Mouse (Mus musculus) small intestine, adult 2 months (tissue): ENCODE data around the gene Tmem19. TPM values are rescaled to one million over a fixed set of nuclear protein-coding genes. Genes with fewer than 3 reads are reported as not detected.
"Not testable (repeated sequence)": the region's sequence is repeated elsewhere in the genome, so short reads cannot be mapped to it uniquely, and the experiment has no call there.

Experiments used
- H3K27ac ChIP-seq: fragments of 200-500 bp; 2 replicates; pipeline ENCODE4 v1.5.1; 2012; ENCODE audit warnings: low read depth, low read length, control low read depth, inconsistent platforms; ENCODE audit not compliant: insufficient read depth
- H3K27me3 ChIP-seq: fragments of 200-500 bp; 2 replicates; pipeline ENCODE4 v1.6.1; 2012; ENCODE audit warnings: mild to moderate bottlenecking, moderate library complexity, low read length, inconsistent platforms; ENCODE audit not compliant: control insufficient read depth, insufficient read depth
- H3K36me3 ChIP-seq: fragments of 200-500 bp; 2 replicates; pipeline ENCODE4 v1.6.1; 2012; ENCODE audit warnings: mild to moderate bottlenecking, low read length, control low read depth, inconsistent platforms; ENCODE audit not compliant: control insufficient read depth, insufficient read depth
- H3K4me1 ChIP-seq: fragments of 200-500 bp; 2 replicates; pipeline ENCODE4 v1.6.1; 2012; ENCODE audit warnings: low read length, inconsistent platforms, mixed read lengths; ENCODE audit not compliant: control insufficient read depth, insufficient read depth, insufficient read length
- H3K4me3 ChIP-seq: fragments of 200-500 bp; 2 replicates; pipeline ENCODE4 v1.5.1; 2012; ENCODE audit warnings: low read depth, mild to moderate bottlenecking, control low read depth, inconsistent platforms, low read length, moderate library complexity
- CTCF ChIP-seq: fragments of 200-500 bp; IDR thresholded peaks from 2 replicates; pipeline ENCODE4 v1.5.1; 2012; ENCODE audit warnings: low read depth, mild to moderate bottlenecking, control low read depth, inconsistent platforms, low read length, moderate library complexity, mixed read lengths; ENCODE audit not compliant: insufficient replicate concordance, insufficient read length; ENCODE audit errors: extremely low read depth
- POLR2A ChIP-seq: fragments of 200-500 bp; IDR thresholded peaks from 2 replicates; pipeline ENCODE4 v1.6.1; 2012; ENCODE audit warnings: low read depth, mild to moderate bottlenecking, control low read depth, inconsistent platforms, low read length, moderate library complexity
- WGBS: fragments of 180-500 bp; shearing (Covaris S2); methylation state at CpG from one replicate; pipeline ENCODE4 v1.1.7; 2018; 5-methylcytosine and 5-hydroxymethylcytosine counted together
- polyA plus RNA-seq: library from polyadenylated mRNA; depleted of rRNA; stranded (reverse); fragments of >200 nt; gene quantifications from 2 replicates; pipeline ENCODE4 v1.2.3, GENCODE M21; 2012

Tmem19 gene
- polyA plus RNA-seq, 1 experiment = 29.9 TPM

DNA sequence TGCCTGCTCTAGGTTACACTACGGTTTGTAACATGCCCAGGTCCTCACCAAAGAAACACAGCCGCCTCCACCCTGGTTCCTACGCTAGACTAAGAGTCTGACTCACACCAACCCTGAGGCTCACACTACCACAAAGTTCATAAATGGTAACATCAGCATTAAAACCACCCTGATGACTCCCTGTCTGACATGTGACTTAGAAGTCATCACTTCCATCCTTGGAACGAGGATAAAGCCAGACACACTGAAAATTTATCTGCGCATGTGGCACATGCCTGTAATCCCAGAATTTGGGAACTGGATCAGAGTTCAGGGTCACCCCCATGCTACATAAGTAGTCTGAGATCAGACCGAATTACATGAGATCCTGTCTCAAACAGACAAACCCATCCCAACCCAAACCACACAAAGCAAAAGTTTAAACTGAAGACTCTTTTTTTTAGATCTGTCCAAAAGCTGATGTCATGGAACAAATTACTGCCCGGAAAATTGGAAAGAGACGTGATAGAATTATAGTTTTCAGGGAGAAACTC lies 29.8 kb downstream of the Tmem19 start:
- no peak for TF ChIP-seq CTCF
- no peak for TF ChIP-seq POLR2A
- H3K36me3 ChIP-seq = no peaks in the 10 kb centered on the region
- peaks cover 2% of the 10 kb centered on the region; the same call in 1 of the 2 replicates for H3K4me1 ChIP-seq
- 80% methylated on average over 8 of the region's 8 CpGs for WGBS
- no peaks in the 10 kb centered on the region for H3K27me3 ChIP-seq
- H3K27ac ChIP-seq = no peak overlapping the region
- no peak overlapping the region for H3K4me3 ChIP-seq

GRCm38 (mm10) chr10:115329010-115329530 lies 33.2 kb downstream of the Tmem19 start:
- 62% methylated on average over 3 of the region's 3 CpGs for WGBS
- H3K4me1 ChIP-seq = peaks cover 2% of the 10 kb centered on the region; the same call in 1 of the 2 replicates
- TF ChIP-seq CTCF (no peak), POLR2A (no peak)
- H3K27me3 ChIP-seq = no peaks in the 10 kb centered on the region
- H3K4me3 ChIP-seq = no peak overlapping the region
- H3K36me3 ChIP-seq = no peaks in the 10 kb centered on the region
- H3K27ac ChIP-seq = no peak overlapping the region

- TF ChIP-seq CTCF = no peak
- TF ChIP-seq POLR2A = no peak
- Histone ChIP-seq H3K4me3 (no peak overlapping the region), H3K4me1 (peaks cover 2% of the 10 kb centered on the region; the same call in 1 of the 2 replicates), H3K27ac (peak overlapping the region; percentile 31; the same call in 1 of the 2 replicates), H3K27me3 (no peaks in the 10 kb centered on the region), H3K36me3 (no peaks in the 10 kb centered on the region)
- WGBS = 66% methylated on average over 6 of the region's 6 CpGs
Measured at GRCm38 (mm10) chr10:115328514-115328913, 33.8 kb downstream of the Tmem19 start.

GRCm38 (mm10) chr10:115323295-115323694 lies 39.0 kb downstream of the Tmem19 start:
- Histone ChIP-seq H3K27ac (no peak overlapping the region), H3K4me1 (no peaks in the 10 kb centered on the region), H3K4me3 (no peak overlapping the region), H3K36me3 (no peaks in the 10 kb centered on the region), H3K27me3 (no peaks in the 10 kb centered on the region)
- 7% methylated on average over 6 of the region's 6 CpGs for WGBS
- TF ChIP-seq CTCF (peak; percentile 81; the same call in 1 of the 2 replicates), POLR2A (no peak)

DNA sequence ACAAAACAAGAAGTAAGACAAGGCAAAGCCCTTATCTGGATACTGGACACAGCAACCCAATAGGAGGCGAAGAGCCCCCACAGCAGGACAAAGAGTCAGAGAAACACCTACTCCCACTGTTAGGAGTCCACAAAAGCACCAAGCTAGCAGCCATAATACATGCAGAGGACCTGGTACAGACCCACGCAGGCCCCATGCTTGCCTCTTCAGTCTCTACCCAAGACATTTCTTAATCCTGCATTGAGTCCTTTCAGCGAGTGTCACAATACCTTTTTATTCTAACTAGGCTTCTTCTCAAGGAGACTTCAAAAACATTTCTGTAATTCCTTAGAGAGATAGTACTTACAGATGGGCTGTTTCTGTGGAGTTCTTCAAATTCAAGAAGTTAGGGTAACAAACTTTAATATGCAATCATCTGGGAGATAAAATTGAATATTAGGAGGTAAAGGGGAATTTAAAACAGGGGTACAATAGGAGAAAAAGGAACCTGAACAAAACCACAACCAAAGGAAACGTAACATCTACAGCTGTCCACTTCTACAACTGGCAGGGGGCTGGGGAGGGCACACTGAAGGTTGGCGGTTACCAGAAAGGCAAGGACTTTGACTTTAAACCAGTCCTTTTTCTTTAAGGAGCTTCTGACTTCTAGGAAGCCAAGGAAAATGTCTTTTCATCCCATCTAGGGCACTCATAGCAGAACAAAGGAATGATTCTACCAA lies 40.8 kb downstream of the Tmem19 start:
- H3K27me3 ChIP-seq = no peaks in the 10 kb centered on the region
- 88% methylated on average over 5 of the region's 5 CpGs for WGBS
- H3K27ac ChIP-seq = no peak overlapping the region
- H3K4me1 ChIP-seq = no peaks in the 10 kb centered on the region
- no peaks in the 10 kb centered on the region for H3K36me3 ChIP-seq
- H3K4me3 ChIP-seq = no peak overlapping the region
- TF ChIP-seq POLR2A = no peak

- not testable (repeated sequence) for H3K27ac ChIP-seq, H3K4me3 ChIP-seq, H3K36me3 ChIP-seq, H3K27me3 ChIP-seq, H3K4me1 ChIP-seq
- 53% methylated on average over 3 of the region's 3 CpGs for WGBS
Measured at GRCm38 (mm10) chr10:115318388-115318787, 43.9 kb downstream of the Tmem19 start.

- H3K4me1 ChIP-seq = peaks cover 16% of the 10 kb centered on the region; the same call in 1 of the 2 replicates
- WGBS = 80% methylated on average over 11 of the region's 11 CpGs
- H3K4me3 ChIP-seq = no peak overlapping the region
- no peaks in the 10 kb centered on the region for H3K27me3 ChIP-seq
- no peaks in the 10 kb centered on the region; the same call in 1 of the 2 replicates for H3K36me3 ChIP-seq
- no peak overlapping the region for H3K27ac ChIP-seq
- TF ChIP-seq CTCF (no peak), POLR2A (no peak)
Measured at GRCm38 (mm10) chr10:115316313-115316712, 46.0 kb downstream of the Tmem19 start.
